Mouse (Mus musculus) embryonic facial prominence, embryonic 15.5 days (tissue): ENCODE results near the gene Smarce1. TPM values are rescaled to one million over a fixed set of nuclear protein-coding genes. Genes with fewer than 3 reads are reported as not detected.

ENCODE experiments used
- ATAC-seq: fragments of 200-750 bp; cut with Nextera tagmentation; 2 replicates; pipeline ENCODE4 v1.8.0; 2017; ENCODE audit warnings: low read depth, moderate TSS enrichment; ENCODE audit not compliant: insufficient number of reproducible peaks, low FRiP score, low TSS enrichment
- H3K27ac ChIP-seq: fragments of 300-500 bp; sonication (generic); replicated peaks from 2 replicates; pipeline ENCODE4 v1.5.1; 2015; ENCODE audit warnings: mild to moderate bottlenecking, inconsistent platforms
- H3K27me3 ChIP-seq: fragments of 300-500 bp; sonication (generic); 2 replicates; pipeline ENCODE4 v1.6.1; 2015; ENCODE audit warnings: inconsistent platforms
- H3K36me3 ChIP-seq: fragments of 300-500 bp; sonication (generic); 2 replicates; pipeline ENCODE4 v1.6.1; 2015; ENCODE audit warnings: mild to moderate bottlenecking, inconsistent platforms
- H3K4me1 ChIP-seq: fragments of 300-500 bp; sonication (generic); 2 replicates; pipeline ENCODE4 v1.6.1; 2015; ENCODE audit warnings: inconsistent platforms
- H3K4me2 ChIP-seq: fragments of 300-500 bp; sonication (generic); replicated peaks from 2 replicates; pipeline ENCODE4 v1.6.1; 2015; ENCODE audit warnings: mild to moderate bottlenecking, inconsistent platforms
- H3K4me3 ChIP-seq: fragments of 300-500 bp; sonication (generic); replicated peaks from 2 replicates; pipeline ENCODE4 v1.5.1; 2015; ENCODE audit warnings: mild to moderate bottlenecking, inconsistent platforms
- H3K9ac ChIP-seq: fragments of 300-500 bp; sonication (generic); 2 replicates; pipeline ENCODE4 v1.6.1; 2015; ENCODE audit warnings: inconsistent platforms
- H3K9me3 ChIP-seq: fragments of 300-500 bp; sonication (generic); replicated peaks from 2 replicates; pipeline ENCODE4 v1.6.1; 2016; ENCODE audit warnings: inconsistent platforms
- WGBS: fragments of 180-500 bp; shearing (Covaris S2); methylation state at CpG from one replicate; pipeline ENCODE4 v1.1.7; 2015; 5-methylcytosine and 5-hydroxymethylcytosine counted together
- polyA plus RNA-seq: library from polyadenylated mRNA; unstranded; fragments of >200 nt; fragmentation: Nextera tagmentation; extraction: Ambion mirVana; gene quantifications from 2 replicates; pipeline ENCODE4 v1.2.1, GENCODE M21; 2015

Gene Smarce1
- polyA plus RNA-seq, 1 experiment from 2014 or later = 228 TPM

DNA sequence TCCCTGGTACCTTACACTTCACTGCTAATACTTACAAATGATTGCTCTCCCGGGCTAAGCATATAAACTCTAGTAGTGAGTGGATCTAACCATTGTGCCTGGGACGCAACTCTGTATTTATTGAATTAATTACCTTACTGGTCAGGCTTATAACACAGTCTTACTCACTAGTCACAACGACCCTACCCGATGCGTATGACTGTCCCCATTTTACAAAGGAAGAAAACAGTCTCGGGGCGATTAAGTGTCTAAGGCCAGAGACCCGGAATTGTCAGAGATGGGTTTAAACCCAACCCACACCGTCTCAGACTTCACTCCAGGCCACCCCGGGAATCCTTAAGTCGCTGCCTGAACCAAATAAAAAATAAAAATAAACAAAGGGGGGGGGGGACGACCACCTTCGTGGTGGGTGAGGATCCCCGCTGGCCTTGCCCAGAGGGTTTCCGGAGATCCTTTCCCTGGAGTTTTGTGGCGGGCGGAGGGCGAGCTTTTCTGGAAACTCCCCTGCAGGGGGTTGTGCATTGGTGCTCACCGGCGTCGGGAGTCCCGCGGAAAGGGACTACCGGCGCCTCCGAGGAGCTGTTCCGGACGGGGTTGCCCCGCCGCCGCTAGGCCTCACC is 1.1 kb downstream of the Smarce1 start:
- Histone ChIP-seq H3K4me2 (peak overlapping the region; percentile 64), H3K4me1 (peaks cover 16% of the 10 kb centered on the region), H3K36me3 (peaks cover 25% of the 10 kb centered on the region), H3K4me3 (peak overlapping the region; percentile 88), H3K27me3 (no peaks in the 10 kb centered on the region), H3K9me3 (no peaks in the 10 kb centered on the region), H3K9ac (peak overlapping the region; percentile 94), H3K27ac (peak overlapping the region; percentile 99)
- ATAC-seq = peak; percentile 9; the same call in 1 of the 2 replicates
- under 1% methylated on average over 31 of the region's 31 CpGs for WGBS

DNA sequence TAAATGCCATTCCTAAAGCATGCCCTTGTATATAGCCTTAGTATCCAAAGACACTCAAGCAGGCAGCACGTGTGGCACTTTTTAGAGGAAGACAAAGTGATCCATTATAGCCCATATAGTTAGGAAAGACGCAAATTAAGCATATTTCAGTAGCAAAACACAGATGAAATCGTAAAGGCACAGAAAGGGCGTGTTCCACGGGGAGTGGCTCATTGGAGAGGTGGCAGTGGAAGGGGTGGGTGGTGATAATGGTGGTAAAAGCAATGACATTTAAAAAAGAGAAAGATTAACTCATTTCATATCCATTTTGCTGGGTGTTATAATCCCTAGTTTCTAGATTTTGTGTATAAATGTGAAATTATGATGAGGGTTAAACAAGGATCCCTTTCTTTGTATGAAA is 4.5 kb downstream of the Smarce1 start:
- Histone ChIP-seq H3K9ac (no peak overlapping the region), H3K9me3 (no peaks in the 10 kb centered on the region), H3K36me3 (peaks cover 49% of the 10 kb centered on the region), H3K4me1 (peaks cover 18% of the 10 kb centered on the region), H3K27ac (no peak overlapping the region), H3K4me2 (no peak overlapping the region), H3K4me3 (no peak overlapping the region), H3K27me3 (no peaks in the 10 kb centered on the region)
- ATAC-seq = no peak
- WGBS = 80% methylated on average over 5 of the region's 5 CpGs

- Histone ChIP-seq H3K27ac (no peak overlapping the region), H3K4me3 (no peak overlapping the region)
- WGBS = 84% methylated on average over 5 of the region's 5 CpGs
Observed at GRCm38 (mm10) chr11:99223310-99223709, 7.5 kb downstream of the Smarce1 start.

DNA sequence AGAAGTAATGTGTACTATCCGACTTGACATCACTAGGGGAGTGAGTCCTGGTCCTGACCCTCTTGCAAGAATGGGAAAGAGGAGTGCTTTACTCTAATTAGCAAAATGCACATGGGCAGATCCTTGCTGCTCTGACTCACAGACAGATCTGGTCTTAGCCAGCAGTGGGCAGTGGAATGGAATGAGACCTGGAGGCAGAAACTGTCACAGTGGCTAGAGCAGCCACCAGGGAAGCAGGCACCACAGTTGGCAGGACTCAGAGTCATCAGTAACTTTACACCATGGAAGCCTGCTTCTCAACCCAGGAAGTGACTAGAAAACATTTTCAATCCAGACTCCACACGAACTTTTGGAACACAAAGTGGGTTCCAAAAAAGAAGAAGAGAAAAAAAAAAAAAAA is 9.0 kb downstream of the Smarce1 start:
- WGBS = 53% methylated on average over 2 of the region's 2 CpGs
- Histone ChIP-seq H3K4me2 (no peak overlapping the region), H3K27me3 (no peaks in the 10 kb centered on the region), H3K9me3 (no peaks in the 10 kb centered on the region), H3K4me3 (no peak overlapping the region), H3K27ac (no peak overlapping the region), H3K36me3 (peaks cover 73% of the 10 kb centered on the region), H3K4me1 (0 out of 2 replicates have a peak, but pooled peaks cover 4% of the 10 kb centered on the region), H3K9ac (no peak overlapping the region)
- no peak for ATAC-seq

More at GRCm38 (mm10) chr11:99223310-99223709, 7.5 kb downstream of the Smarce1 start:
- H3K27me3 ChIP-seq = no peaks in the 10 kb centered on the region
- ATAC-seq = no peak
- no peak overlapping the region for H3K9ac ChIP-seq
- no peak overlapping the region for H3K4me2 ChIP-seq
- peaks cover 70% of the 10 kb centered on the region for H3K36me3 ChIP-seq
- no peaks in the 10 kb centered on the region for H3K9me3 ChIP-seq
- H3K4me1 ChIP-seq = peaks cover 8% of the 10 kb centered on the region; the same call in 1 of the 2 replicates

GRCm38 (mm10) chr11:99217248-99217986 is 13.4 kb downstream of the Smarce1 start:
- H3K4me1 ChIP-seq = no peaks in the 10 kb centered on the region
- peaks cover 80% of the 10 kb centered on the region for H3K36me3 ChIP-seq
- no peak for ATAC-seq
- no peaks in the 10 kb centered on the region for H3K27me3 ChIP-seq
- H3K9me3 ChIP-seq = no peaks in the 10 kb centered on the region
- H3K27ac ChIP-seq = no peak overlapping the region
- WGBS = 91% methylated on average over 7 of the region's 7 CpGs
- no peak overlapping the region for H3K9ac ChIP-seq
- H3K4me2 ChIP-seq = no peak overlapping the region
- no peak overlapping the region for H3K4me3 ChIP-seq

GRCm38 (mm10) chr11:99216181-99216580 is 14.6 kb downstream of the Smarce1 start:
- Histone ChIP-seq H3K27me3 (no peaks in the 10 kb centered on the region), H3K36me3 (peaks cover 83% of the 10 kb centered on the region), H3K4me2 (no peak overlapping the region), H3K9me3 (no peaks in the 10 kb centered on the region), H3K4me1 (no peaks in the 10 kb centered on the region), H3K9ac (no peak overlapping the region), H3K27ac (no peak overlapping the region), H3K4me3 (no peak overlapping the region)
- 95% methylated on average over 3 of the region's 3 CpGs for WGBS
- no peak for ATAC-seq

GRCm38 (mm10) chr11:99212693-99213092 is 18.1 kb downstream of the Smarce1 start:
- Histone ChIP-seq H3K4me1 (no peaks in the 10 kb centered on the region), H3K9me3 (no peaks in the 10 kb centered on the region), H3K4me2 (no peak overlapping the region), H3K36me3 (peaks cover 75% of the 10 kb centered on the region), H3K9ac (no peak overlapping the region), H3K27me3 (no peaks in the 10 kb centered on the region), H3K4me3 (no peak overlapping the region), H3K27ac (no peak overlapping the region)
- ATAC-seq = no peak
- 80% methylated on average over 7 of the region's 7 CpGs for WGBS

GRCm38 (mm10) chr11:99211964-99212363 is 18.9 kb downstream of the Smarce1 start:
- 50% methylated on average over 2 of the region's 2 CpGs for WGBS
- Histone ChIP-seq H3K36me3 (peaks cover 68% of the 10 kb centered on the region), H3K9me3 (no peaks in the 10 kb centered on the region), H3K4me1 (no peaks in the 10 kb centered on the region), H3K27me3 (no peaks in the 10 kb centered on the region), H3K4me2 (no peak overlapping the region), H3K27ac (no peak overlapping the region), H3K4me3 (no peak overlapping the region), H3K9ac (no peak overlapping the region)
- no peak for ATAC-seq

- Histone ChIP-seq H3K9me3 (no peaks in the 10 kb centered on the region), H3K36me3 (peaks cover 35% of the 10 kb centered on the region), H3K27me3 (no peaks in the 10 kb centered on the region), H3K9ac (no peak overlapping the region), H3K4me3 (no peak overlapping the region), H3K4me1 (peaks cover 3% of the 10 kb centered on the region; the same call in 1 of the 2 replicates), H3K4me2 (no peak overlapping the region), H3K27ac (no peak overlapping the region)
- no peak for ATAC-seq
- 83% methylated on average over 8 of the region's 8 CpGs for WGBS
Observed at GRCm38 (mm10) chr11:99208105-99208669, 22.6 kb downstream of the Smarce1 start.

DNA sequence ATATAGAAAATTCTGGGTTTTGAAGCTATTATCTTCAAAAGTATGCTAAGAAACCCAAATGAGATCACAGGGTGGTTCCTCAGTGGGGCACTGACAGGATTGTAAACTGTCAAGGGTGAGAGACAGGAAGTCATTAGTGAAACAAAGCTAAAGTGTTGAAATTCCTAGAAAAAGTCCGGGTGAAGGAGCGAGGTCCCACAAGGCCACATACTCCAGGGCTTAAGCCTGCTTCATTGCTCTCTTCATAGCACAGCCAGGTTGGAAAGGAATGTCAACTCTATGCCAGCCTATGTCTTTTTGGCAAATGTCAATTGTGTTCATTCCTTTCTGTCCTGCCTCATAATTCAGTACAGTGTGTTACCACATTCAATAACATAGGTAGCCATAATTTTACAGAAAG is 23.4 kb downstream of the Smarce1 start:
- H3K4me2 ChIP-seq = no peak overlapping the region
- no peak overlapping the region for H3K9ac ChIP-seq
- WGBS = 39% methylated on average over 2 of the region's 2 CpGs
- no peak overlapping the region for H3K4me3 ChIP-seq
- H3K4me1 ChIP-seq = peaks cover 3% of the 10 kb centered on the region; the same call in 1 of the 2 replicates
- no peak overlapping the region for H3K27ac ChIP-seq
- peaks cover 29% of the 10 kb centered on the region for H3K36me3 ChIP-seq
- no peak for ATAC-seq
- no peaks in the 10 kb centered on the region for H3K27me3 ChIP-seq
- no peaks in the 10 kb centered on the region for H3K9me3 ChIP-seq

DNA sequence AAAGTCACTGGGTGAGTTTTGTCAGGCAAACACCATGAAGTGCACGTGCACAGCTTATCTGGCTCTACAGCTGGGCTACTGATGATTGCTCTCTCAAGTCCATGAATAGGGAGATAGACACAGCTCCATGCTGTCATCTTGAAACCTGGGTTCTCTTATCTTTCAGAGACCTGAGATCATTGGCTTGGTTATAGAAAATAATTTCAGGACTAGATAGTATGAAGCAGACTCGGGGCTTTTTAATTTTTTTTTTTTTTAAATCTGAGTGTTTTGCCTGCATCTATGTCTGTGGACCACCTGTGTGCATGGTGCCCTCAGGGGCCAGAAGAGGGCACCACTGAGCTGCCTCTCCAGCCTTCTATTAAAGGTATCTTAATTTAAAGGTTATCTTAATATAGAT is 23.9 kb downstream of the Smarce1 start:
- Histone ChIP-seq H3K9me3 (no peaks in the 10 kb centered on the region), H3K36me3 (peaks cover 24% of the 10 kb centered on the region), H3K27ac (no peak overlapping the region), H3K9ac (no peak overlapping the region), H3K4me2 (no peak overlapping the region), H3K4me3 (no peak overlapping the region), H3K4me1 (peaks cover 3% of the 10 kb centered on the region; the same call in 1 of the 2 replicates), H3K27me3 (no peaks in the 10 kb centered on the region)
- ATAC-seq = no peak
- 27% methylated on average over 2 of the region's 2 CpGs for WGBS
